Mouse (Mus musculus) left cerebral cortex, postnatal 10 days (tissue): Measurements from ENCODE around the gene Slc17a7. TPM values are rescaled to one million over a fixed set of nuclear protein-coding genes. Genes with fewer than 3 reads are reported as not detected.
"Not testable (repeated sequence)": the region's sequence is repeated elsewhere in the genome, so short reads cannot be mapped to it uniquely, and the experiment has no call there.

Experiments used
- DNase-seq, 2 experiments: peaks; one replicate each; pipeline ENCODE4 v3.0.0; 2021 to 2022; ENCODE audit warnings: low spot score in 2 of 2, mixed read lengths in 1 of 2; ENCODE audit errors: extremely low spot score in 1 of 2
- intact Hi-C: fragments of 180-260 bp; cut with DNase I; formaldehyde crosslinking; loops from one replicate; pipeline ENCODE4 v1.15.1; 2025
- total RNA-seq, 2 experiments: library from RNA; stranded (reverse); gene quantifications; 2 replicates each; pipeline ENCODE4 v1.2.3; 2021

The Slc17a7 gene
- total RNA-seq: 1,000 to 10,000 TPM; 1,057 to 1,070 TPM

GRCm38 (mm10) chr7:45163735-45164490, at the start of gene Slc17a7:
Gene Slc17a7 (plus strand): TSS chr7:45163949.
- peak in 1 of 2 experiments; percentile 63 for DNase-seq
- intact Hi-C loops: loop anchor here (2.0 to 10.0 kb wide), 3 partner anchors 33 to 201 kb away; partner anchors contain the start of gene Ppfia3

- intact Hi-C loops: no loop called here
- no peak for DNase-seq
These were observed 46.2 kb upstream of the Slc17a7 start for GRCm38 (mm10) chr7:45117566-45117965.

GRCm38 (mm10) chr7:45118336-45118735, 45.4 kb upstream of the Slc17a7 start:
- intact Hi-C loops: no loop called here

GRCm38 (mm10) chr7:45119780-45120709, 43.7 kb upstream of the Slc17a7 start:
- intact Hi-C loops: no loop called here
- no peak for DNase-seq

More at GRCm38 (mm10) chr7:45118336-45118735, 45.4 kb upstream of the Slc17a7 start:
- DNase-seq: no peak

GRCm38 (mm10) chr7:45121404-45121803, 42.3 kb upstream of the Slc17a7 start:
- peak in 1 of 2 experiments; percentile 89 for DNase-seq
- intact Hi-C loops: no loop called here

GRCm38 (mm10) chr7:45121966-45122365, 41.8 kb upstream of the Slc17a7 start:
- intact Hi-C loops: no loop called here
- no peak for DNase-seq

GRCm38 (mm10) chr7:45122561-45123185, 41.1 kb upstream of the Slc17a7 start:
- DNase-seq: no peak
- intact Hi-C loops: no loop called here

GRCm38 (mm10) chr7:45123186-45123570, 40.6 kb upstream of the Slc17a7 start:
- intact Hi-C loops: no loop called here
- DNase-seq: peak in 1 of 2 experiments; percentile 72

- DNase-seq: peak; percentile 99
- intact Hi-C loops: loop anchor here (5.0 kb wide), 1 partner anchor 42 kb away; no protein-coding TSS in a partner anchor
These were observed 39.3 kb upstream of the Slc17a7 start, which contains the start of gene Rps11 for GRCm38 (mm10) chr7:45124224-45125143. Gene Rps11 (minus strand): TSS chr7:45124439.

- intact Hi-C loops: loop anchor here (5.0 kb wide), 1 partner anchor 43 kb away; no protein-coding TSS in a partner anchor
- DNase-seq: no peak
These were observed 38.6 kb upstream of the Slc17a7 start for GRCm38 (mm10) chr7:45125144-45125600.

- DNase-seq: not testable (repeated sequence)
- intact Hi-C loops: loop anchor here (5.0 kb wide), 1 partner anchor 43 kb away; no protein-coding TSS in a partner anchor
These were observed 38.1 kb upstream of the Slc17a7 start for GRCm38 (mm10) chr7:45125649-45126048.

GRCm38 (mm10) chr7:45126147-45126843, 37.5 kb upstream of the Slc17a7 start:
- DNase-seq: no peak
- intact Hi-C loops: loop anchor here (5.0 kb wide), 1 partner anchor 44 kb away; no protein-coding TSS in a partner anchor

- no peak for DNase-seq
- intact Hi-C loops: loop anchor here (5.0 kb wide), 1 partner anchor 45 kb away; no protein-coding TSS in a partner anchor
These were observed 36.7 kb upstream of the Slc17a7 start for GRCm38 (mm10) chr7:45126844-45127699.

GRCm38 (mm10) chr7:45127700-45128224, 36.0 kb upstream of the Slc17a7 start:
- intact Hi-C loops: loop anchor here (5.0 kb wide), 1 partner anchor 45 kb away; no protein-coding TSS in a partner anchor
- no peak for DNase-seq

- peak; percentile 99 for DNase-seq
- intact Hi-C loops: loop anchor here (5.0 kb wide), 1 partner anchor 46 kb away; no protein-coding TSS in a partner anchor
These were observed 35.0 kb upstream of the Slc17a7 start, which contains the start of gene Rpl13a for GRCm38 (mm10) chr7:45128624-45129246. Gene Rpl13a (minus strand): TSS chr7:45128761.
